Mouse (Mus musculus) adrenal gland, adult 8-10 months (tissue): ENCODE measurements at regions not wholly inside any gene's neighbourhood (a gene's known extent, or its start where the extent isn't known, plus 50 kb on each side); places are given as distances from the start of the nearest gene placed in this dataset.
"Not testable (repeated sequence)": the region's sequence is repeated elsewhere in the genome, so short reads cannot be mapped to it uniquely, and the experiment has no call there.

Experiments
- DNase-seq: peaks from one replicate; pipeline ENCODE4 v3.0.0; 2022

DNA sequence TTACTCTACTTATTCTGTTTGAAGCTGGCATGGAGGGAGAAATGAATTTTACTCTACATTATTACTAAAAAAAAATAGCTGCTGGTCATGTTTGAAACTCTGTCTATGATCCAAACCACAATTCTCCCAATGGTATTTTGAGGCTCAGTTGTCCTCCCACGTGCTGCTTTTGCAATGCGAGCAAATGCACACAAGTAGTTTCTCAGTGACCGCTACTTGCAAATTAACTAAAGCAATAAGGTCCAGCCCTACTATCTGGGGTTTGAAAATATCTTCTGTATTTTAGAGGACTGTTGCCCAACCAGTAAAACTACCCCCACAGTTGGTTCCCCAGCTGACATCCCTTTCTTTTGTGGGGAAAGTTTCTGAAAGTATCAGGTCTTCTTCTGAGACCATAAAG lies 276.0 kb downstream of the Cetn3 start:
- DNase-seq: no peak

DNA sequence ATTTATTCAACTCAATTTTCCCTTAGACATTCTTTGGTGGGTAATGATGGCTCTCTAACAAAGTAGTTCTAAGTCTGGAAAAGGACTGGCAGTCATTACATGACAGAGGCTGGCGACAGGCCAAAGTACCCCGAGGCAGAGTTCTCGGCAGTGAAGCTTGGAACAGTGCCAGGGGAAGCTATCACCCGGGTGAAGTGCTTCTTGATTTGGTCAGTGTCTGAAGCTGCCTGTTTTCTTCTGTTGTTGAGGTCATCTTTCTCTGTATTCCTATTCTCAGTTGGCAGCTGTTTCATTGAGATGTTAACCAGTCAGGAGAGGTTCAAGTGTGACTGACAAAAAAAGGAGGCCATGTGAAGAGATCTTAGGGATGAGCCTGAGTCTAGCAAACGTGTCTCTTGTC lies 276.6 kb downstream of the Cetn3 start:
- no peak for DNase-seq

DNA sequence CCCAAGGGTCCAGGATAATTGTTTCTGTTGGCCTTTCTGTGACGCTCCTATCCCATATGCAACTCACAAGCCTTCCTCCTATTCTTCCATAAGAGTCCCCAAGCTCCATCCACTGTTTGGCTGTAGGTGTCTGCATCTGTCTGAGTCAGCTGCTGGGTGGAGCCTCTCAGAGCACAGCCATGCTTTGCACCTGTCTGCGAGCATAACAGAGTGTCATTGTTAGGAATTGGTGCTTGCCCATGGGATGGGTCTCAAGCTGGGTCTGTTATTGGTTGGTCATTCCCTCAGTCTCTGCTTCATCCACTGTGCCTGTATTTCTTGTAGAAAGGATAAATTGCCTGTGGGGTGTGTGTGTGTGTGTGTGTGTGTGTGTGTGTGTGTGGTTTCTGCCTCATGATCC lies 281.0 kb downstream of the Cetn3 start:
- not testable (repeated sequence) for DNase-seq

DNA sequence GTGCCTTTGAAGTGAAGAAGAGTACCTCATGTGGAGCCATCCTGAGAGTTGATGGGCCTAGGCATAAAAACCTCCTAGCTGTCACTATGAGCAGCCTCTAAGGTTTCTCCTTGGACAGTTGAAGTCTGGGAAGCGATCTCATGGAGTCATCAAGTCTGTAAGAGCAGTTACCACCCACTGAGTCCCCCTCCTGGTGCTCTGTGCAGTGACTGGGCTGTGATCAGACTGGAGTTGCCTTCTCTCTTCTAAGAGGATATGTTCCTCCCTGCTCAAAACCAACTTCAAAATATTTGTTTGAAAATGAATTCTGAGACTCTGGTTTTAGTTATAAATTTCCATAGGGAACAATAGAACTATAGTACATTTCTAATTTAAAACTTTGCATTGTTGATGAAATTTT lies 283.3 kb downstream of the Cetn3 start:
- no peak for DNase-seq

- DNase-seq: no peak
Observed at GRCm38 (mm10) chr13:82066674-82067270, 283.9 kb downstream of the Cetn3 start.

GRCm38 (mm10) chr13:82072449-82072848 lies 289.6 kb downstream of the Cetn3 start:
- DNase-seq: no peak

- DNase-seq: no peak
Observed at GRCm38 (mm10) chr13:82073343-82073742, 290.5 kb downstream of the Cetn3 start.

- DNase-seq: no peak
Observed at GRCm38 (mm10) chr13:82081375-82081774, 298.5 kb downstream of the Cetn3 start.

DNA sequence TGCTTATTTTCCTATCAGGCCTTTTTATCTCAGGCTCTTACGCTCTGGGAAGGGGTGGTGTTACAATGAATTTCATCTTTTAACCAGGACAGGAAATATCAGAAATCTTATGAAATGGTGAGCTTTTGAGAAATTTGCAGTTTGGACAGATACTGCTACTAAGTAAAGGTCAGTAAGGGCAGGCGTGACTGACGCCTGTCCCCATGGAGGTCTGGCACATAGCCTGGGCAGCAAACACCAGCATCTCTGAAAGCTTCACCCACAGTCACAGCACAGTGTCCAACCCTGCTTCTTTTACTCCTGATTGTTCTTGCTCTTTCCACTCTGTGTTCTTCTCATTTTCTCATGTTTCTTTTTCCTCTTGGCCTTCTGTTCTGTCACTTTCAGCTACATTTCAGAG lies 304.8 kb downstream of the Cetn3 start:
- DNase-seq: no peak

- DNase-seq: no peak
Observed at GRCm38 (mm10) chr13:82092186-82092585, 309.3 kb downstream of the Cetn3 start.

DNA sequence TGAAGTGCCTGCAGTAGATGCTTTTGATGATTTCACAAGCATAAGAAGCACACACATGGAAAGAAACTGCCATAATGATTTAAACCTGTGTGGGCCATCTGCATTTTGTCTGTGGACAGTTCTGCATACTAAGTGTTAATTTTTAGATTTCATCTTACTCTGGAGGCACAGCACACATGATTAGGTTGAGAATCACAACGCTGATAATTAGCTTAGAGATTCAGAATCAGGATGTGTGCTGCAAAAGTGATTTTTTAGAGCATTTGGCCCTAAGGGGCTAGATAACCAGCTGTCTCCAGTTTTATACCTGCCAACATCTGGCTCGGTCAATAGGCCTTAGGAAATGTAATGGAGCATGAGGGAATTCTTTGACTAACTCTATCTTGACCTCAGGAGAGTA lies 323.2 kb downstream of the Cetn3 start:
- no peak for DNase-seq

DNA sequence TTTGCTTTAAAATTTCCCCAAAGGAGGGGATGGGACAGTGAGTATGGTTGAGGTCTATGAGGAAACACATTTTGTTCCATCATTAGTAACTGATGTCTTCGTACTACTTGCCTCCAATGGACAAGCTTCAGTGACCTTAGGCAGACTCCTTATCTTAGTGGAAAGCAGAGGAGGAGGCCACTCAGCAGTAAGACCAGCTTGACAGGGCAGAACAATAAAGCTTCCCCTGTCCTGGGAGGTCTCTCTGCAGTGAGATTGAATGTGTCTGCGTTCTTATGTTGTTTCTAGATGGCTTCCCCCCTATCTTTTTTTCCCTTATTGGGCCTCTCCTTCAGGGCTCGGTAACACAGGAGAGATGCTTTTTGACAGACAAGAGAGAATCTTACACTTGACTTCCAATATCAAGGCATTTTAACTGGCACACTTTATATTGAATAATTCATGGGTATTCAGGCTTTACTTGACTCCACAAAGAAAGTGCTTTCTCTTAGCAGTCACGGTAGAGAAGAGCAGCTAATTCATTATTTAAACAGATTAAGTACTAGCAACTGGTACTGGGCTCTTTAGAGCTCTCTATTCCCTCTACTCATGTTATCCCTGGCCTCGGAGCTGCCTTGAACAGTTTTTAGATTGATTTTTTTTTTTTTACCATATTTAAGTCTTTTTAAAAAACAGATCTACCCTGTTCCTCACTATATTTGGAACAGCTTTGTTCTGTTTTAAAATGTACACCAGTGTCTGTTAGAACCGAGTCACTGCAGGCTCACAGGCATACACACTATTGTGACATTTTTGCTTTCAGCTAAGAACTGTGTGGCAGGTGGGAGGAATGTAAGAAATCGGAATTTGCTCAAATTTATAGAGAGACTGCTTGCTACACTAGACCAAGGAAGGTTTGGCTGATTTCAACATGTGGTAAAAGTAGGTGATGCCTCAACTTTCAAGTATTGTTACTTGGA lies 347.2 kb downstream of the Cetn3 start:
- no peak for DNase-seq
